Mouse (Mus musculus) frontal cortex, postnatal 25 days (tissue): ENCODE measurements around the gene Pck1.
"Not testable (repeated sequence)": the region's sequence is repeated elsewhere in the genome, so short reads cannot be mapped to it uniquely, and the experiment has no call there.

Experiments used
- DNase-seq, 2 experiments: peaks; one replicate each; pipeline ENCODE4 v3.0.0; 2022; ENCODE audit warnings: low spot score in 2 of 2

Gene Pck1

DNA sequence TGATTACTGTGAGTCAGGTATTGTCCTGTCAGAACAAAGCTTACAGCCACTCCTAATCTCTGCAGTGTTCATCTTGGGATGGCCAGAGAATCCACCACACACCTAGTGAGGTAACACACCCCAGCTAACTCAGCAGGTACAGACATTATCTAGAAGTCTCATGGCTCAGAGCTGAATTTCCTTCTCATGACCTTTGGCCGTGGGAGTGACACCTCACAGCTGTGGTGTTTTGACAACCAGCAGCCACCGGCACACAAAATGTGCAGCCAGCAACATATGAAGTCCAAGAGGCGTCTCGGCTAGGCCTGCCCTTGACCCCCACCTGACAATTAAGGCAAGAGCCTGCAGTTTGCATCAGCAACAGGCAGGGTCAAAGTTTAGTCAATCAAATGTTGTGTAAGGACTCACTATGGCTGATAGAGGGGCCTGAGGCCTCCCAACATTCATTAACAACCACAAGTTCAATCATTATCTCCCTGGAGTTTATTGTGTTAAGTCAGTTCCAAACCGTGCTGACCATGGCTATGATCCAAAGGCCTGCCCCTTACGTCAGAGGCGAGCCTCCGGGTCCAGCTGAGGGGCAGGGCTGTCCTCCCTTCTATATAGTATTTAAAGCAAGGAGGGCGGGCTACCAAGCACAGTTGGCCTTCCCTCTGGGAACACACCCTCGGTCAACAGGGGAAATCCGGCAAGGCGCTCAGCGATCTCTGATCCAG is at the start of gene Pck1:
Gene Pck1 (plus strand): TSS at position 613 of the 716 bp plus-strand sequence.
- DNase-seq, result no peak

GRCm38 (mm10) chr2:173106409-173106808 is 46.4 kb upstream of the Pck1 start:
- DNase-seq, result no peak

DNA sequence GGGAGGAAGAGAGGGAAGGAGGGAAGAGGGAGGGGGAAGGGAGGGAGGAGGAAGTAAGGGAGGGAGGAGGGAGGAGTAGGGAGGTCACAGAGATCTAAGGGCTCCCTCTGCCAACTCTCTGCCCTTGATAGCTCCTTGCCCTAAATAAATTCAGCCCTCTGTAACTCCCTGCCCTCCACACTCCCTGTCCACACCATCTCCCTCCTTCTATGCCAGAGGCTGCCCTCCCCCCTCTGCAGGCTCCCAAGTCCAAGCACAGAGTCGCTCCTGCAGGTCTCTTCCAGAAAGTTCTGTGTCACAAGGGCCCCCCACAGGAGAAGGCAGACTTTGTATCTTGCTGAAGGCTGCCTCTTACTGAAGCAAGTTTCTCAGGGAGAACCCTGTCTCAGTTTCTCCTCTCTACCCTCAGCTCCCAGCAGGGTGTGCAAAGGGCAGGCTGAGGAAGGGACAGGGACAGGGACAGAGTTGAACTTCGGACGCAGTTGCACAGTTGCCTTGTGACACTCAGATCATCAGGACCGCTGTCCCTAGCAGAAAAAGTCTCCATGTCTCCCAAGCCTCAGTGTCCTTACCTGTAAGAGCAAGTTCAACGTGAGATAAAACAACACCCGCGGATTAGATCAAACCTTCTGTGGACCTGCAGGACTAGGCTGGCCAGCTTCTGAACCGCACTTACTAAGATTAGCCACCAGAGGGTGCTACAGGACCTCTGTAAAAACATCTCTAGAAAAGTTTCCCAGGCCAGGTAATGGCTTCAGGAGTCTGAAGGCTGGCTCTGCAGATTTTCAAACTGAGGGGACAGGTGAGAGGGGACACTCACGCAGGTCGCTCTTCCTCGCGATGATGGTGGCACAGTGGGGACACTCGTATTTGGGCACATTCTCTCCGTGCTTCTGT is 45.7 kb upstream of the Pck1 start:
- DNase-seq, result peak; percentile 51 to 56

DNA sequence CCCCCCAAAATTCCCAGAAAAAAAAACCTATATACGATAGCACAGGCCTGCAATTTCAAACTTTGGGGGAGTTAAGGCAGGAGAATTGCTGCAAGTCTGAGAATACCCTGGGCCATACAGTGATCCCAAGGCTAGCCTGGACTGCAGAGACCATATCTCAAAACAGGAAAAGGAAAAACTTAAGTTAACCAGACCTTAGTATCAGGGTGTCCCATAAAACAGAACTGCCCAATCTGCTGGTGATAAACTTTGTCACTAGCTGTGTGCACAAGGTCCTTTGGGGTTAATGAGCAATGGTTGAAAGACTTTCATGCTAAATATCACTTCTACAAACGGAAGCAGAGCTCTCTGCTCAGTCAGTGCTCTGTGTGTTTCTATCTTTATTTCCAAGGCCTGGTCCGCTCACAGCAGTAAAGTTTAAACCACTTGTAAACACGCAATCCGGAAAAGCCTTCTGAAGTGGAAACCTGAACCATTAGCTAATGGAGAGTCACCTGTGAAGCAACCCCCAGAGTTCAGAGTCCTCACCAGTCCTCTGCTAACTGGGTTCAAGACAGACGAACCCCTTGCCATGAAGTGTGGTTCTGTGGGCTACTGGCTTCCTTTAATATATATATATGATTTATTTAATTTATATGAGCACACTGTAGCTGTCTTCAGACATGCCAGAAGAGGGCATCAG is 44.2 kb upstream of the Pck1 start:
- DNase-seq, result no peak

DNA sequence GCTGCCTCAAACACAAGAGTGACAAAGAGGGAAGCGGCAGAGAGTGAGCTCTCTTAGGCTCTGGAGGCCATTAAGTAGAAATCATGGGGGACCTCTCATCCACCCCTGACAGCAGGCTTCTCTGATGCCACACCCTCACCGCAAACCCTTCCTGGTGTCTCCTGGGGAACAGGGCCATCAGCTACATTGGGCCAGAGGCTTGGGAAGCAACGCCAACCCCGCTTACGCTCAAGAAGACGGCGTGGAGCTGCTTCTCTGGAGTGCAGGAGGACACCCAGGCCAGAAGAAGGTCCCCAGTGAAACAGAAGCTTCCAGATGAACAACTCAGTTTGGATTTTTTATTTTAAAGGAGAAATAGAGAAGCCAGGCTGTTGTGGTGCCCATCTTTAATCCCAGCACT is 43.3 kb upstream of the Pck1 start:
- DNase-seq, result no peak

DNA sequence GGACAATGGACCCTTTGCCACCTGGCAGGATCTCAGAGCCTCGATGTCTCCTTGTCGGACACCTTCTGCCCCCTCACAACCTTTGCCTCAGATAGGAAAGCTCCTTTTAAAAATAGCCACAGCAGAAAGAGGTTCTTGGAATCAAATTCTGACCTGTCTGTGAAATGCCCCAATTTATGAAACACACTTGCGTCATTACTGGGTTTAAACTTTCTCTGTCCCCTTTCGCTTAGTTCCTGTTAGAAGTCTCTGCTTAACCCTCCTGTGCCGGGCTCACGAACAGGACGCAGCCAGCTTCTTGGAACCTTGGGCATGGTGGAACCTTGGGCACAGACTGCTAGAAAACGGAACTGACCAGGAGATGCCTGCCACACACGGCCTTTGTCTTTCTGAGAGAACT is 42.3 kb upstream of the Pck1 start:
- DNase-seq, result no peak

- DNase-seq, result not testable (repeated sequence)
These were observed 39.1 kb upstream of the Pck1 start for GRCm38 (mm10) chr2:173113796-173114195.

GRCm38 (mm10) chr2:173119023-173119944 is 33.6 kb upstream of the Pck1 start, which contains the start of gene Ctcfl:
Gene Ctcfl, minus strand, starts transcription at chr2:173119525.
- no peak for DNase-seq

DNA sequence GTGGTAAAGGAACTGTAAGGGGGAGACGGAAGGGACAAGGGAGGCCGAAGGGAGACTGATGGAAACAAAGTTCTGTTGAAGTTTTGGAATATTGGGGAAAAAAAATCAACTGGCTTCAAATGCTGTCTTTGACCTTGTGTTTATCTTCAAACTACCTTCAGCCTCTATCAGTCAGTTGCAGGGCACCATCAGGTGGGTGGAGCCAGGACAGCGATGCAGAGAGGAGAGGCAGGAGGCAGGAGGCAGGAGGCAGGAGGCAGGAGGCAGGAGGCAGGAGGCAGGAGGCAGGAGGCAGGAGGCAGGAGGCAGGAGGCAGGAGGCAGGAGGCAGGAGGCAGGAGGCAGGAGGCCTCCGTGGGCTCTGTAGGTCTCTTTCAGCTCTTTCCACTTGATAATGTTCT is 32.7 kb upstream of the Pck1 start:
- not testable (repeated sequence) for DNase-seq

DNA sequence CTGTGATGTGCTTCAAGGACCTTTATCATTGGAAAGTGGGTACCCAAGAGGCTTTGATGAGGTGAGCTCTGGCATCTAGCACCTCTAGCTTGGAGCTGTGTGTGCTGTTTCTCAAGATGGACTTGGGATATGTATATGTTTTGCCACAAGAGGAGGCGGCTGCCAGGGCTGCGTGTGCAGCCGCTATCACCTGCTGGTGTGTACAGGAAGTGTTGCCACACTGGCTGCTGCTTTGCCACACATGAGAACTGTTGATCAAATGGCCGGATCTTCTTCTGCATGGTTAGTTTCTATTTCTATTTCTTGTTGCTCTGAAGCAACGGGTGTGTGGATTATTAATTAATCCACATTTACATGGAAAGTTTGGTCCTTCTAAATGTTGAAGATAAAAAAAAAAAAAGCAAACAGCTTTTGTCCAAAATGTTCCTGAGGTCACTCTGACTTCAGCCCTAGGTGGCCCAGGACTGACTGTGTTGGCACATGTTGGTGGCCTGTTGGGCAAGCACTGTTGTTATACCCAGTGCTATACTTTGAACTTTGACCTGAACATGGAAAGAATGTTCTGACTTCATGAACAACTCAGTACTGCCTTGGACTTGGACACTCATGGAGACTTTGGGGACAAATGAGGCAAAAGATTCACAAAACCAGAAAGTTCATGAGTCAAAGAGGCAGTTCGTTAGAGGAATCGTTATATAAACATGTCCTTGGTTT is 28.7 kb upstream of the Pck1 start:
- no peak for DNase-seq

DNA sequence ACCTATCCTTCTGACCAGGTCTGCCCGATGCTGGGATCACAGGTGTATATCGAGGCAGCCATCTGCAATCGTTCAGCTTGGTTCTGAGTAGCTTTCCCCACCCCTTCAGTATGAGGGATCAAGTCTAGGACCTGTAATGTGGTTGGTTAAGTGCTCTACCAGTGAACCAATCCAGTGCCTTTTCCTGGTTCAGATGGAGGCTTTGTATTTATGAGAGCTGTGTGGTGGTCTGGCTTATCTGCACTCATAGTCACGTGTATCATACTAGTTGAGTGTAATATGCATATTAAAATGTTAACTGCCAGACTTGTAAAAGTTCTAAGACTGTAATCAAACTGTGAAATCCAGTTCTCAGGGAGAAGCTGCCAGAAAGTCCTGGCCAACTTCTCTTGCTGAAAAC is 26.5 kb upstream of the Pck1 start:
- DNase-seq, result no peak

GRCm38 (mm10) chr2:173129111-173129510 is 23.7 kb upstream of the Pck1 start:
- no peak for DNase-seq

- DNase-seq, result no peak
These were observed 20.6 kb upstream of the Pck1 start for GRCm38 (mm10) chr2:173132262-173132661.

- DNase-seq, result no peak
These were observed 20.0 kb upstream of the Pck1 start for GRCm38 (mm10) chr2:173132794-173133300.

GRCm38 (mm10) chr2:173134695-173135094 is 18.2 kb upstream of the Pck1 start:
- no peak for DNase-seq

DNA sequence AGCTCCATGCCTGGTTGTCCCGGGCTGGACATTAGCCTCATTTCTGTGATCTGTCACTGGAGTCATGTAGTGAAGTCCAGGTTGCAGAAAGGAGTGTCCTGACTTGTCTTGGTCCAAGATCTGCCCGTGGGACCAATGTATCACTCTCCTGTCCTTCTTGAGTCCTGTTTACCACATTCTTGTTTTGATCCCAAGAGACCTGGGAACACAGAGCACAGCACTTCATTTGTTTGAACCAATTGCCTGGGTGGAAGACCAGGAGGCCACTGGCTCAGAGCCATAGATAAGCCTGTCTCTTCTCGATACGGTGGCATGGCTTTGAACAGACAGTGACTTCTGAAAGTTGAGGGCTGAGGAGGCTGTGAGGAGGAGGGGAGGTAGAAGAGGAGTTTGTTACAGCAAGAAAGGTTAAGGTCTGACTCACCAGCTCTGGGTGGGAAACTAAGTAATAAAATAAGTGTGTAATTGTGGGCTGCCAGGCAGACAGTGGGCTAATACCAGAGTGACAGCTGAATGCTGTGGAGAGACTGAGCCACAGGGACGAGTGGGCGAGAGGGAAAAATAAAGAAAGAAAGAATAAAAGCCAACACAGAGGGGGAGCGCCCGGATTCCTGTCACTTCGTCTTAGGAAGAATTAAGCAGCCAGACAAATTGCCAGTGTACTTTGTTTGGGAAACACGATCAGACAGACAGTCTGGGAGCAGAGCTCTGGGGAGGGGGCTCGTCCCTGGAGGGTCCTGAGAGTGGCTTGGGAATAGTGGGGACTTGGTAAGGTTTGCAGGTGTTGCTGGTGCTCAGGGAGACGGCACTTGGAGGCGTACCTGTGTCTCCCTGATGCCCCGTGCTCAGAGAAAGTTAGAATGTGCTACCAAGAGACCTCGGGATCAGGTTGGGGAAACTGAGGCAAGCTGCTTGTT is 14.3 kb upstream of the Pck1 start:
- no peak for DNase-seq

DNA sequence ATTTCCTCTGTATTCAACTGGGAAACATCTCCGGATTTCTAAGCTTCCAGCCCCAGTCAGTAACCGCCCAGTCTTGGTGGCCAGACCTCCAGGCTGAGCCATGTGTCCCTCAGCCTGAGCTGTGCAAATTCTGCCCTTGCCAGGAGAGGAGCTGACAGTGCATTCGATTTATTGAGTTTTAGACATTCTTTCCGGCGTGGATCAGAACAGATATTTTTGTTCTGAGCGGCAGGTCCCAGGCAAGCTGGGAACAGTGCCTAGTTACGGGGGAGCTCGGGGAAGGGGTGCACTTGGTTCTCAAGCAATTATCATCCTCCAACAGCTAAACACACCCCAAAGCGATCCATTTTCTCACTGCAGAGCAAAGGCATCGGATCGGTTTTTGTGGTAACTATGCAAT is 9.2 kb upstream of the Pck1 start:
- DNase-seq, result no peak

- DNase-seq, result no peak
These were observed 7.0 kb upstream of the Pck1 start for GRCm38 (mm10) chr2:173145808-173146207.

- no peak for DNase-seq
These were observed 6.1 kb upstream of the Pck1 start for GRCm38 (mm10) chr2:173146728-173147127.
